Mouse (Mus musculus) megakaryocyte, embryonic 14.5 days (primary cell): ENCODE measurements at regions not wholly inside any gene's neighbourhood (a gene's known extent, or its start where the extent isn't known, plus 50 kb on each side); places are given as distances from the start of the nearest gene placed in this dataset.

Experiments
- FLI1 ChIP-seq: IDR thresholded peaks from 2 replicates; pipeline ENCODE4 v1.6.1; 2012; ENCODE audit warnings: low read length, inconsistent platforms, mixed read lengths
- GATA1 ChIP-seq: IDR thresholded peaks from 3 replicates; pipeline ENCODE4 v1.6.1; 2012; ENCODE audit warnings: mixed read lengths, low read length, inconsistent platforms, borderline replicate concordance

- no peak for TF ChIP-seq GATA1
- TF ChIP-seq FLI1 = no peak
Observed at GRCm38 (mm10) chr10:21535631-21536030, 57.3 kb upstream of the 1700020N01Rik start.
